Mouse (Mus musculus) spleen, adult 2 months (tissue): ENCODE measurements around the gene Gm14548. TPM values are rescaled to one million over a fixed set of nuclear protein-coding genes. Genes with fewer than 3 reads are reported as not detected.

ENCODE experiments used
- polyA plus RNA-seq: library from polyadenylated mRNA; depleted of rRNA; stranded (reverse); fragments of >200 nt; gene quantifications from 2 replicates; pipeline ENCODE4 v1.2.3, GENCODE M21; 2012; rRNA removed

The Gm14548 gene
- polyA plus RNA-seq, 1 experiment: 18.4 TPM

Other genes with a start within 250 kb of the Gm14548 start
- gene Leng1, start 232.3 kb downstream of the Gm14548 start, polyA plus RNA-seq: 1.8 and 2.3 TPM in 2 replicates
- 7.6 and 8.4 TPM in 2 replicates for gene Tmc4, start 220.6 kb downstream of the Gm14548 start, polyA plus RNA-seq
- gene Tsen34, start 205.3 kb downstream of the Gm14548 start, polyA plus RNA-seq: 29.2 and 47.1 TPM in 2 replicates
- gene Mboat7, start 204.6 kb downstream of the Gm14548 start, polyA plus RNA-seq: 57.0 and 57.2 TPM in 2 replicates
- gene Rps9, start 194.1 kb downstream of the Gm14548 start, polyA plus RNA-seq: 1,349 and 2,225 TPM in 2 replicates
- 51.9 and 72.4 TPM in 2 replicates for gene Pirb, start 177.7 kb downstream of the Gm14548 start, polyA plus RNA-seq
- gene Gm15448, start 72.4 kb downstream of the Gm14548 start, polyA plus RNA-seq: 3.7 and 4.5 TPM in 2 replicates
- gene Pira2, start 53.1 kb downstream of the Gm14548 start, polyA plus RNA-seq: 5.0 and 13.3 TPM in 2 replicates
- 7.3 and 9.0 TPM in 2 replicates for gene Lilra6, start 17.4 kb upstream of the Gm14548 start, polyA plus RNA-seq
- gene Lair1, start 165.1 kb upstream of the Gm14548 start, polyA plus RNA-seq: 26.3 and 34.1 TPM in 2 replicates
- 5.2 TPM in 2 replicates for gene Ttyh1, start 221.3 kb upstream of the Gm14548 start, polyA plus RNA-seq
- 420 and 586 TPM in 2 replicates for gene Leng8, start 238.9 kb upstream of the Gm14548 start, polyA plus RNA-seq